Mouse (Mus musculus): ENCODE measurements around the gene Il23r.
"Not testable (repeated sequence)": the region's sequence is repeated elsewhere in the genome, so short reads cannot be mapped to it uniquely, and the experiment has no call there.

The Il23r gene

DNA sequence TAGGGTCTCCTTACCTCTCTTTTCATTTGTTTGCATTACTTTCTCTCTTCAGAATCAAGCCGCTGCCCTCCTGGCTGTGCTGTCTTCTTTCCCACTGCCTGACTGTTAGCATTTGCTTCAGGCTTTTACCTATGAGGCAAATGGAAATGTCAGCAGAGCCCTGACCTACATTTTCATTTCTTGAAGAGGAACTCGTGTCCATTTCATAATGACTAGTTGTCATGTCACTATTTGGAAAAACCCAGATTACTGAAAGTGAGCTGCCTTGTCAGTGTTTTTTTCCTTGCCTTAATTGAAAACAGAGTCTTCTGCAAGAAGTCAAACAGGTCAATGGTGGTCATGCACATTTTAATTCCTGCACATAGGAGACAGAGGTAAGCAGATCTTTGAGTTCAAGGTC is at the start of gene Il23r:
Il23r (minus strand) TSS at position 101 of the 400 bp plus-strand sequence.
- in situ Hi-C loops (cut with MboI; ENCODE audit: low sequenced_read_pairs): no loop called here

DNA sequence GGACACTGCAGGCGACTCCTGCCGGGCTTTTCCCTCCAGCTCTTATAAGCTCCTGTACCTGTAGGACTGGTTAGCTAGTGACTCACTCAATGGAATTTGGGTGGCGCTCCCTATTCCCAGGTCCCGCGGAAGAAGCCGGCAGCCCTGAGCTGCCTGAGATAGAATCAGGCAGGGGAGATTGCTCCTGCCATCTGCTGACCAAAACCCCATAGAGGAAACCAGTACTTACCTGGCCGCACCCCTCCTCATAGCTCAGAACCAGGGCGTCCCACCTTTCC is 44.1 kb upstream of the Il23r start, which contains the start of gene Tacstd2:
Tacstd2 (minus strand) TSS at position 20 of the 278 bp plus-strand sequence.
- in situ Hi-C loops (cut with MboI; ENCODE audit: low sequenced_read_pairs): no loop called here

DNA sequence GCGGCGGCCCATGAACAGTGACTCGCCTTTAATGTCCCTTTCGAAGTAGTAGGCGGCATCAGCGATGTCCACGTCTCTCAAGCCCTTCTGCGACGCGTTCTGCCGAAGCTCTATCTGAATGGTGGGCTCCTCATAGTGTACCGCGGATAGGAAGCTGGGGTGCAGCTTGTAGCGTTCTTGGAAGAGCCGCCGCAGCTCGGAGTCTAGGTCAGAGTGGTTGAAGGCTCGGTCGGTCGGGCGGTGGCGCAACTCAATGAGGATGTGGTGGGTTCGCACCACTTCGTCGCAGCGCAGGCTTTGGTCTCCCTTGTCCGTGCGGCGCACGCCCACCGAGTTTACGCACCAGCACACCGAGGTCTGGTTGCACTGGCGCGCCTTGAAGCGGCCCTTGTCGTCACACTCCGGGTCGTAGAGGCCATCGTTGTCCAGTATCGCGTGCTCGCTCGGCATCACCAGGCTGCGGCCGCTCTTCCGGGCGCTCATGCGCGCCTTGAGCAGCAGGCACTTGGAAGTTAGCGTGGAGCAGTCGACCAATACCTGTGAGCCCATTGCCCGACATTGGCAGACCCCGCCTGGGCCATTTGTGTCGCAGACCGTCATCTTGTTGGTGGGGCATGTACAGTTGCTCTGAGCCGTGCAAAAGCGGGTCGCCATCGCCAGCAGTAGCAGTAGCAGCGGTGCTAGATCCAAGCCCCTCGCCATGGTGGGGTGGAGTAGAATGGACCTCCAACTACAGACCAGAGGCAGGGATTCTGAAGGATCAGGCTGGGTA is 43.5 kb upstream of the Il23r start:
- in situ Hi-C loops (cut with MboI; ENCODE audit: low sequenced_read_pairs): no loop called here

DNA sequence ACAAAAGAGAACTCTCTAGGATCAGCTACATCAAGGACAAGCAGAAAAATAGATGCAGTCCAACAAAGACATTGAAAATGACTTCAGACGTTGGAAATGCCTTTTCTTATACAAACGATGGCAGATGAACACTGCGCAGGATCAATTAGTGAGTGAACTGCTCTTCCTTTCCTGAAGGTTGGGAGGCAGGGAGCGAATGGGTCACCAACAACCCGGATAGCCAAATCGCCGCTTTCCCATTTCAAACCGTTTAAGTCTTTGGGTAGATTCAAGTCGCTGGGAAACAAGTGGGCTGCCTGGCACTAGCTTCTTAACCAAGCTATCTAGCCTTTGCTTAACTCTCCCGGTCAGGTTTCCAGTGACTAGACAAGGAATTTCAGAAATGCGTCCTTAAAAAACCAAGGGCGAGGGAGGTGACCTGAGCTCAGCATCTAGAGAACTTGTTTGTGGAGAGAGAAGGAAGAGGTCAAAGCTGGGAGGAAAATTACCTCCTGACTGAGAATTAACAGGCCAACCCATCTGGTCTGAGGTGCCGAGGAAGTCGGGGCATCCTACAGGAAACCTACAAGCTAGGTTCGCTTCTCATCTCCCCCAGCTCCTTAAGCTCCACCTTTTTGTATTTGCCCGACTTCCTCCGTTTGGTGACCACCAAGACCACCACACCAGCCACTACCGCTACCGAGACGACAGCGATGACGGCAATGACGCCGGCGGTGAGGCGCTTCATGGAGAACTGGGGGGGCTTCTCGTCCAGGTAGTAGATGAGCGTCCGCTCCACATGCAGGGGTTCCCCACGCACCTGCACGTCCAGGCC is 42.7 kb upstream of the Il23r start:
- in situ Hi-C loops (cut with MboI; ENCODE audit: low sequenced_read_pairs): no loop called here

DNA sequence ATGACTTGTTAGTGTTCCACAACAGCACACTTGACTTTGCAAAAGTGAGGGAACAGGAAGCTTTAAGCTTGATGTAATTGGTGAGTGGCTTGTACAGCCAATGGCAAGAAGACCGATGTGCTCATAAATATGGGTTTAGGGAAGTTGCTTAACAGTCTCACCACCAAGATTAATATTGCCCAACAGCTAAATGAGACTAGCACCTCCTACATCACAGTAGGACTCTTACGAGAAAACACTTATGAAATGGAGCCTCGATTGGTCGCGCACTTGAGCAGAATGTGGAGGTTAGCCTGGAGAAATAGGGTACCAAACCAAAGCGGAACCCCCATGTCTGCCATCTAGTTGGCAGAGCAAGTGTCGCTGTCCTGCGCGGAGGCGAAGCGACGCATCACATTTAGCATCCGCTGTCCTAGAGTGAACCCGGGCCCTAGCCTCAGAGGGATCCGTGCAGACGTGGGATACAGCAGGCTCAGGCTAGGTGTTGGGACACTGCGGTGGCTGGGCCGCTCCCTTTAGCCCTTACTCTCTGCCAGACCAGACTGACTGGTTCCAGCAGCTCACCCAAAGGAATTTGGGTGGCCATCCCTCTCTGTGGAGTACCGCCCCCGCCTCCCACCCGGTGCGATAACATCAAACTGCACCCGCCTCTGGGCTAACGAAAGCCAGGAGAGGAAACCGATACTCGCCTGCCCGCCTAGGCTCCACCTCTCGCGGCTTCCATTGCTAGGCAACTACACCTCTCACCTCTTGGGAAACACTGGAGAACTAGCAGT is 41.2 kb upstream of the Il23r start:
- in situ Hi-C loops (cut with MboI; ENCODE audit: low sequenced_read_pairs): no loop called here

DNA sequence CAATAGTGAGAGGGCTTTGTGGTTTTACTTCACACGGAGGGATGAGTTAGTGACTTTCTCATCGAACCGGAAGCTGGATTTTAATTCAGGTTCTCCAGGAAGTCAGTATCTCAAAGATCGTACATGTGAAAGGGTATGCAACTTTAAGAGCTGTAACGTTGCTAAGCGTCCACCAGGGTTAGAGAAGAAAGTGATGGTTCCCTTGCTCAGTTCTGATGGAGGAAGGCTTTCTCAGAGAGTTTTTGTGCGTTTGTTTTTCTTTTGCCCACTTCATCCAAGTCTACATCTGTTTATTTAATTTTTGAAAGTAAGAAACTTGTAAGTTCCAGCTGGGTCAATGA is 40.1 kb upstream of the Il23r start:
- in situ Hi-C loops (cut with MboI; ENCODE audit: low sequenced_read_pairs): no loop called here

DNA sequence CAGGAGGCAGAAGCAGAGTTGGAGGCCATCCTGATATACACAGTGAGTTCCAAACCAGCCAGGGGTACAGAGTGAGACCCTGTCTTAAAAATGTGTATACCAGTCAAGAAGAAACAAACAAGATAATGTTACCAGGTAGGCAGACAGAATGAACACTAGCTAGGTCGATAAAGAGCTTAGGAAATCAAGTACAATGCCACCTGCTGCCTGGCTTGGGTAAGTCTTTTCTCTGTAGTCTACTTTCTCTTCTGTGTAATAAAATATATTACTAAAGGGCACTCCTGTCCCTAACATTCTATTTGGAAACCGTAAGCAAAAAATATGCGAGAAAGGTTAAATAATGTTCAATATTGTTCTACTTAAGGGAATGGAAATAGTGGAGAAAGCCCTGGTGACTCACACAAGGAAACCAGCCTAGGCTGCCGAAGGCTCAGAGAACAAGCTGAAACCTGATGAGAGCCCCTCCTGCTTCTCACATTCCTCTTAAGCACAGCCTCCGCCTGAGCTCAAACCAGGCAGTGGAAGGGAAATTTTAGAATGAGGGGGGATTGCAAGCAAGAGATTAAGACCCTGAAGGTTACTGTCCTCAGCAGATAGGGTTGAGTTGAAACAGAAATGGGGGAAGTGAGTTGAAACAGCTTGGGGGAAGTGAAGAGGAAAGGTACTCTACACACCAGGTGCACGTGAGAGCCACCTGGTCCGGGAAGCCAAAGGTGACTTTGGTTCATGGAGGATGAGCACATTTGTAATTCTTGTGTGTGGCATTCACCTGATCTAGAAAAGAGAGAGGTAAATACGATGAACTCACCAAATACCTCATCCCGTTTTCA is 39.6 kb upstream of the Il23r start:
- in situ Hi-C loops (cut with MboI; ENCODE audit: low sequenced_read_pairs): no loop called here

DNA sequence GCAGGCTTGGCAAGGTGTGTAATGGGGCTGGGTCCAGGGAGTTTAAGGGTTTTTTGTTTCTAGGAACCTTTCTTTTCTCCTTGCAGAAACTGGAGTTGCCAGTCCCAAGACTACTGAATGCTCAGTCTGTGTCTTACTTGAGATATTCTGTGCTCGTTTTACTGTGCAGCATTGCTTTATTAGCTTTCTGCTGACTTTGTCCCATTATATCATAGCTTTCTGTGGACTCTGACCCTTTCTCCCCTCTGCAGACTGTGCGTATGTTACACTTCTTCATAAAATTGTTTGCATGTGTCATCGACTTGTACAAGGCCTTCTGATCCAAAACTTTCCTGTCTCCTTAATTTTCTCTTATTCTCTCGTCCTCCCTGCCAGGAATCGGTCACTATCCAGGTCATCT is 34.7 kb upstream of the Il23r start:
- in situ Hi-C loops (cut with MboI; ENCODE audit: low sequenced_read_pairs): no loop called here

DNA sequence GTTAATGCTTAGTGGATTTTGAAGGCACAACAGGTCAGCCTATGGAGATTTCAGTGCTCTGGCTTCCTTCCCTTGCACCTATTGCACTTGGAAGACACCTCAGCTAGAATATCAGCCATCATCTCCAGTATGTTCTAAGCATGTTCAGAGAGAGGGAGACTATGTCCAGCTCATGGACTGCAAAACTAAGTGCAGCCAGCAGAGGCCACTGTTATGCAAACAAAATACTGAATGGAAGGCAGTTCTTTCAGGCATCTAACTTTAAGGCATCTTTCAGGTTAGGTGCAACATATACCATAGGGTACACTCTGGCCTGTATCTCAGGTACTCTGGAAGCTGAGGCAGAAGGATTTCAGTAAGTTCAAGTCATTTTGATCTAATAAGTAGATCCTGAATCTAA is 19.1 kb upstream of the Il23r start:
- in situ Hi-C loops (cut with MboI; ENCODE audit: low sequenced_read_pairs): no loop called here

DNA sequence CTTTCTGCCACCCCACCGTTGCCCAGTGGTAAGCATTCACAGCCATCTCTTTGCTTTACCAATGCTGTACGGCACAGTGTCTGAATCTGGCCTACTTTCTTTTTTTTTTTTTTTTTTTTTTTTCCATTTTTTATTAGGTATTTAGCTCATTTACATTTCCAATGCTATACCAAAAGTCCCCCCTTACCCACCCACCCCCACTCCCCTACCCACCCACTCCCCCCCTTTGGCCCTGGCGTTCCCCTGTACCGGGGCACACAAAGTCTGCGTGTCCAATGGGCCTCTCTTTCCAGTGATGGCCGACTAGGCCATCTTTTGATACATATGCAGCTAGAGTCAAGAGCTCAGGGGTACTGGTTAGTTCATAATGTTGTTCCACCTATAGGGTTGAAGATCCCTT is 10.3 kb upstream of the Il23r start:
- in situ Hi-C loops (cut with MboI; ENCODE audit: low sequenced_read_pairs): not testable (repeated sequence)

DNA sequence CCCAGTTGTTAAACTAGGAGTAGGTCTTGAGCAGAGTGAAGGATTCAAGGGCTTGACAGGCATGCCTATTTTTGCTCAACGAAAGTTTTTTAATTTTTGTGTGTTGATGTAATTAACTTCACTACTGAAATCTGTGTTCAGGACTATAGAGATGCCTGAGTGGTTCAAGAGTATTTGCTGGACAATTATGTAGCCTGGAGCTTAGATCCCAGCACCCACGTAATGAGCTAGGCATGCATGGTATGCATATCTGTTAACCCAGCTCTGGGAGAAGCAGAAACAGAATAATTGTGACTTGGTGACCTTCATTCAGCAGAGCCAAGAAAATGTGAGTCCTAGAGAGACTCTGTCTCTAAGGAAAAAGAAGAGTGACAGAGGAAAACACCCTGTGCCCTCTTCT is 10.6 kb downstream of the Il23r start:
- in situ Hi-C loops (cut with MboI; ENCODE audit: low sequenced_read_pairs): no loop called here

DNA sequence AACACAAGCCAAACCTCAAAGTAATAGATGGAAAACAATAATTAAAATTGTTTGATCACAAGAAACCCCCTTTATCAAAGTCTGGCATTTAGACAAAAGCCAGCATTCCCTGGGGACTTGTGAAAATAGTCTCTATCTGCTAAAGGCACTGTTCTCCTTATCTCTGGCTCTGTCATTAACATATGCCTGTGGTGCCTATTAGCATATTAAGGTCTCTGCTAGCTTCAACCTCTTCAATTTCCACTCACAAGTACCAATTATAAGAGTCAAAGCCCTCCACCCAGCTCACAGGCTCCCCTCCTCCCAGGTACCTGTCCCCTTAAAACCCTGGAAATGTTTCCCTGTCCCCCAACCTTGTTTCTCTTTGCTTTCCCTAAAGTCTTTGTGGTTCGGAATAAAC is 20.4 kb downstream of the Il23r start:
- in situ Hi-C loops (cut with MboI; ENCODE audit: low sequenced_read_pairs): no loop called here

DNA sequence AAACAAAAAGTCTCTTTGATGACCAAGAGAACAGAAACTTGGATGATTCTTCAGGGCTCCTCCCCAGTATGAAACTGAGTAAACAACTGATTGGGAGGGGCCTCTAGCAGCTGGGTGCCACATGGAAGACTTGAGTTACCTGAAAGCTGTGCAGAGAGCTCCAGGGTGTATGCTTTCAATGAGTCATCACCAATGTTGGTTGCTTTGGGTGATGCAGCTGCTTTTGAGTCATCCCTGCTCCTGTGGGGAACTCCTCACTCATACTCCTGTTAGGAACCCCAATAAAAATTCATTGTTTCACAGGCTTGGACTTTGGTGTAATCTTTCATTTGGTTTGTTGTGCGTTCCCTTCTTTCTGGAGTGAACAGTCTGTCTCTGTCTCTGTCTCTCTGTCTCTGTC is 32.2 kb downstream of the Il23r start:
- in situ Hi-C loops (cut with MboI; ENCODE audit: low sequenced_read_pairs): no loop called here

DNA sequence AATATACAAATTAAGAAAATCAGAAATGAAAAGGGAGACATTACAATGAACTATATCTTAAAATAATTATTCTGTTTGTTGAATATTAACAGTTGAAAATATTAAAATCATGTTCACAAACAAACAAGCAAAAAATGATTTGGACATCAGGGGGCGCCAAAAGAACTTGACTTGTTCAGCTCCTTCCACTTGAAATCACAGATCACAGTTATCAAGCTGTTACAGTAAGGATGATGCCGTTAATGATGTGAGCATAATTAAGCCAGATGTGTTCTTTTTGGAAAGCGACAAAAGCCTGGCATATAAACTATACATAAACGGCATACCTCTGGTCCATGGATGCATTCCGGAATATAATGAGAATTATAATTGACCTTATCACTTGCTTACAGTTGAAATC is 40.3 kb downstream of the Il23r start:
- in situ Hi-C loops (cut with MboI; ENCODE audit: low sequenced_read_pairs): no loop called here

DNA sequence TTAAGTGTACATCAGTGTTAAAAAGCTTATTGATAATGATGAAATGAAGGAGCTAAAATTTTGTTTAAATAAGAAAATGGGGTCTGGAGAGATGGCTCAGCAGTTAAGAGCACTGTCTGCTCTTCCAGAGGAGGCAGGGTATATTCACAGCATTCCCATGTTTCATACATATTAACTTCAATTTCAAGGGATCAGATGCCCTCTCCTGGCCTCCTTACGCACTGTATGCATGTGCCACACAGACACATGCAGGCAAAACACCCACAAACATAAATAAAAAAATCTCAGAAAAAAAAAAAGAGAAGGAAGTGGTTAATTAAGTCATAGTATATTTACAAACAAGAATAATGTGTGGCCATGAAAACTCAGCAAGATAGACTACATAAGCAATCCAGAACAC is 45.8 kb downstream of the Il23r start:
- in situ Hi-C loops (cut with MboI; ENCODE audit: low sequenced_read_pairs): no loop called here

DNA sequence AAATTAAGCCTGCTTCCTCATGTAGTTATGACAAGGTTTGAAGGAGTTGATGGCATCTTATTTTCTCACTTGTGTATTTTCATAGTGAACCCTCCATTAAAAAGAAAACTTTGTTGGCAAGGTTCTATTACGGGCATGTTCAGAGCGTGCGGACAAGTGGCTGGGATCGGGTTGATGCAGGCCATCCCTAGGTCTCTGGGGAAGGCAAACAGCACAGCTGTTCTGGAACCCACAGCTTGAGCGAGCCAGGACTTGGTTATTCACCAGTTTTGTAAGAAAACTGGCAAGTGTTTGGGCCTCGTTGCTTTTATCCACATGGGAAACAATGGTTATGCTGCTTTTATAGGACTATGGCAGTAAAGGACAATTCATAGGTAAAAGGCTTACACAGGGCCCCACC is 48.5 kb downstream of the Il23r start:
- in situ Hi-C loops (cut with MboI; ENCODE audit: low sequenced_read_pairs): no loop called here

DNA sequence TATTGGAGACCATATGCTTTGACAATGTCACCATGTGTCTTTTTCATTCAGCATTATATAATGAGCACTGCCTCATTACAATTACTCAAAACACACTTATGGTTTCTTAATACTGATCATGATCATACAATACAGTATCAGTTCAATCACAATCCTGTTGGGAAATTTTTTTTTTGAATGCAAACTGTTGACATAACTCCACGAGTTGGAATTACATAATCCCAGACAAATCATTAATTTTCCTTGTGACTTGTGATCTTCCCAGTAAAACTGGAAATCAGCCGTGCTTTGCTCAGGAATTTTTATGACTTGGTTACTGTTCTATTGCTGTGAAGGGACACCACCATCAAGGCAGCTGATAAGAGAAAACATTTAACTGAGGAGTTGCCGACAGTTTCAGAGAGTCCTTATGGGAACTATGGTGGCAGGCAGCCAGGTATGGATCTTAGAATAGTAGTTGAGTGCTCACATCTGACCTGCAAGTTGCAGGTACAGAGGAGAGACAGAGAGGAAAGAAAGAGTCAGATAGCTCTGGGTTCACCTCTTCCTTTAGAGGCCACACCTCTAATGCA is 53.8 kb downstream of the Il23r start:
- in situ Hi-C loops (cut with MboI; ENCODE audit: low sequenced_read_pairs): no loop called here

DNA sequence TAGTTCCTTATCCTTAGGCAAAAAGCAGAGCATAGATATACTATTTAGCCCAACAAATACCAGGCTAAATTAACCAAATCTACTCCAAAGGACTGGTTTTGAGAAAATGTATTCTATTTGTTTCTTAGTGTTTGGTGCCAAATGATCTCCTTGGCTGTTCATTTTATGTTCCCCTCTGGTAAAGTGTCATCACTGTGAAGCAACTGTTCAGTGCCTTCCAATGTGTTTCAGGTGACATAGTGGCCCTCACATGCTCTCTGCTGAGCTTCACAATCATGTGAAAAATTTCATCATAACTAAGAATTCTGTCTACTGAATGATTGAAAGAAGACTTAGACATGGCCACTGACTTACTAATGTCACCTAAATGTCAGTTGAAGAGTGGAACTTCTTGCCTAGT is 54.6 kb downstream of the Il23r start:
- in situ Hi-C loops (cut with MboI; ENCODE audit: low sequenced_read_pairs): no loop called here

DNA sequence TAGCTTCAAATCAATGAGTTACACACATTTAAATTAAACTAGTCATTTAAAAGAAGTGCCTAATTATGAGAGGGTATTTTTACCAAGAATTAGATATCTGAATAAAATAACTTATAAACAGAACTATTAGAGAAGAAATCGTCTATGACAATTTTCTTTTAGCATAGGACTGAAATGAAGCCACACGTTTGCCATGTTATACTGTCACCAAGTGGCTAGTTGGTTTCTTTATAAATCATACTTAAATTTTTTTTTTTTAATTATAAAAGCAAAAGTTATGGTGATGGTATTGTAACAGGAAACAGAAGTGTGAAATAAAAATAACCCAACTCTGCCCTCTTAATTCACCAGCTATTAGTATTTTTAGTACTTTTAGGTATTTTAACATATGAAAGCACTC is 55.4 kb downstream of the Il23r start:
- in situ Hi-C loops (cut with MboI; ENCODE audit: low sequenced_read_pairs): no loop called here

DNA sequence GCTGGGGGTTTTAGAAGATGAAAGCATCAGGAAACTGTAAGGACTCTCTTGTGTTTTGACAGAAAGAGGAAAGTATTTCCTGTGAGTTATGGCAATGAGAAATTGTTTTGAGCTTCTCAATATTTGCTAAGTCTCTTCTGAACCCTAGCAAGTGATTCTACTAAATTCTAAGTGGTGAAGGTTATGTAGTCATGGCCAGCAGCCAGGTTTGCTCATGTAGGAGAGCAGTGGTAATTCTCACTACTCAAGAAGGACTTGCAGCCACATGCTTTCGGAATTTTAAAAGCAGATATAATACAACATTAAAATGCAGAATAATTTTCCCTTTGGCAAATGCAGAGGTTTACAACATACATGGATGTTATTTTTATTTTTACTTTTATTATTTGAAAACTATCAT is 55.9 kb downstream of the Il23r start:
- in situ Hi-C loops (cut with MboI; ENCODE audit: low sequenced_read_pairs): no loop called here
